Mouse (Mus musculus) lung, postnatal 36 days (tissue): Measurements from ENCODE around the gene Patj.

Source experiments
- DNase-seq: peaks from one replicate; pipeline ENCODE4 v3.0.0; 2022; ENCODE audit warnings: mixed read lengths

Patj gene

GRCm38 (mm10) chr4:98511964-98512743 is 116.6 kb downstream of the Patj start:
- no peak for DNase-seq

- no peak for DNase-seq
Measured at GRCm38 (mm10) chr4:98520492-98520891, 124.9 kb downstream of the Patj start.

- no peak for DNase-seq
Measured at GRCm38 (mm10) chr4:98524525-98524924, 128.9 kb downstream of the Patj start.

GRCm38 (mm10) chr4:98535446-98535845 is 139.9 kb downstream of the Patj start:
- no peak for DNase-seq

GRCm38 (mm10) chr4:98541591-98541990 is 146.0 kb downstream of the Patj start:
- no peak for DNase-seq

GRCm38 (mm10) chr4:98543001-98543400 is 147.4 kb downstream of the Patj start:
- DNase-seq = no peak

- DNase-seq = peak; percentile 47
Measured at GRCm38 (mm10) chr4:98545376-98545775, 149.8 kb downstream of the Patj start.

GRCm38 (mm10) chr4:98546456-98547176 is 151.0 kb downstream of the Patj start:
- no peak for DNase-seq

- no peak for DNase-seq
Measured at GRCm38 (mm10) chr4:98549491-98549890, 153.9 kb downstream of the Patj start.

- DNase-seq = no peak
Measured at GRCm38 (mm10) chr4:98550116-98550515, 154.5 kb downstream of the Patj start.

- no peak for DNase-seq
Measured at GRCm38 (mm10) chr4:98555666-98556065, 160.1 kb downstream of the Patj start.

- DNase-seq = peak; percentile 31
Measured at GRCm38 (mm10) chr4:98556449-98556848, 160.9 kb downstream of the Patj start.

GRCm38 (mm10) chr4:98557192-98557591 is 161.6 kb downstream of the Patj start:
- no peak for DNase-seq

- no peak for DNase-seq
Measured at GRCm38 (mm10) chr4:98560196-98560830, 164.7 kb downstream of the Patj start.

GRCm38 (mm10) chr4:98563082-98563481 is 167.5 kb downstream of the Patj start:
- DNase-seq = no peak

GRCm38 (mm10) chr4:98563506-98564195 is 168.1 kb downstream of the Patj start:
- peak; percentile 41 for DNase-seq

GRCm38 (mm10) chr4:98564196-98564865 is 168.7 kb downstream of the Patj start:
- DNase-seq = no peak

GRCm38 (mm10) chr4:98566741-98567140 is 171.2 kb downstream of the Patj start:
- no peak for DNase-seq

- peak; percentile 30 for DNase-seq
Measured at GRCm38 (mm10) chr4:98567457-98567856, 171.9 kb downstream of the Patj start.

- DNase-seq = peak; percentile 15
Measured at GRCm38 (mm10) chr4:98569904-98570303, 174.3 kb downstream of the Patj start.

GRCm38 (mm10) chr4:98577275-98577674 is 181.7 kb downstream of the Patj start:
- no peak for DNase-seq

- DNase-seq = no peak
Measured at GRCm38 (mm10) chr4:98577957-98578541, 182.5 kb downstream of the Patj start.
